Mouse (Mus musculus) heart, embryonic 12.5 days (tissue): Measurements from ENCODE around the gene 4933411K16Rik. TPM values are rescaled to one million over a fixed set of nuclear protein-coding genes. Genes with fewer than 3 reads are reported as not detected.

ENCODE experiments used
- polyA plus RNA-seq: library from polyadenylated mRNA; unstranded; fragments of >200 nt; fragmentation: Nextera tagmentation; extraction: Ambion mirVana; gene quantifications from 2 replicates; pipeline ENCODE4 v1.2.1, GENCODE M21; 2016

Gene 4933411K16Rik
- polyA plus RNA-seq, 1 experiment from 2014 or later: not detected

Other genes with a start within 250 kb of the 4933411K16Rik start
- gene Frat1, start 222.3 kb upstream of the 4933411K16Rik start, polyA plus RNA-seq: 2.5 and 3.2 TPM in 2 replicates
- 3.6 TPM in 2 replicates for gene Frat2, start 204.1 kb upstream of the 4933411K16Rik start, polyA plus RNA-seq
- 16.9 TPM in 2 replicates for gene Rrp12, start 156.1 kb upstream of the 4933411K16Rik start, polyA plus RNA-seq
- 906 and 931 TPM in 2 replicates for gene Pgam1, start 140.3 kb upstream of the 4933411K16Rik start, polyA plus RNA-seq
- gene Exosc1, start 118.8 kb upstream of the 4933411K16Rik start, polyA plus RNA-seq: 49.2 and 52.2 TPM in 2 replicates
- gene Zdhhc16, start 118.8 kb upstream of the 4933411K16Rik start, polyA plus RNA-seq: 55.2 and 58.1 TPM in 2 replicates
- 21.6 and 26.3 TPM in 2 replicates for gene Mms19, start 71.1 kb upstream of the 4933411K16Rik start, polyA plus RNA-seq
- gene Ubtd1, start 70.5 kb upstream of the 4933411K16Rik start, polyA plus RNA-seq: 13.8 and 16.1 TPM in 2 replicates
- not detected in 2 replicates for gene Ankrd2, start 16.2 kb upstream of the 4933411K16Rik start, polyA plus RNA-seq
- gene Hoga1, start 6.6 kb upstream of the 4933411K16Rik start, polyA plus RNA-seq: 0.69 and 1.0 TPM in 2 replicates
- 15.2 and 17.1 TPM in 2 replicates for gene Morn4, start 34.1 kb downstream of the 4933411K16Rik start, polyA plus RNA-seq
- gene Pi4k2a, start 38.2 kb downstream of the 4933411K16Rik start, polyA plus RNA-seq: 22.0 TPM in 2 replicates
- 26.2 and 26.4 TPM in 2 replicates for gene Avpi1, start 76.8 kb downstream of the 4933411K16Rik start, polyA plus RNA-seq
- 16.1 and 19.9 TPM in 2 replicates for gene Marveld1, start 95.2 kb downstream of the 4933411K16Rik start, polyA plus RNA-seq
- gene Zfyve27, start 111.7 kb downstream of the 4933411K16Rik start, polyA plus RNA-seq: 27.2 and 27.7 TPM in 2 replicates
- 5.4 and 5.9 TPM in 2 replicates for gene Sfrp5, start 150.0 kb downstream of the 4933411K16Rik start, polyA plus RNA-seq
- gene Golga7b, start 195.3 kb downstream of the 4933411K16Rik start, polyA plus RNA-seq: 0.21 and 0.27 TPM in 2 replicates